Mouse (Mus musculus) embryonic fibroblast, embryonic 13.5 days (primary cell): ENCODE measurements around the gene Cxcl1.

Experiments
- CTCF ChIP-seq: IDR thresholded peaks from 2 replicates; pipeline ENCODE4 v1.5.1; 2011; ENCODE audit warnings: mild to moderate bottlenecking, control low read depth, low read length, moderate library complexity, borderline replicate concordance; ENCODE audit not compliant: insufficient read depth
- POLR2A ChIP-seq: IDR thresholded peaks from 2 replicates; pipeline ENCODE4 v1.6.1; 2011; ENCODE audit warnings: low read depth, mild to moderate bottlenecking, control low read depth, low read length, moderate library complexity

- TF ChIP-seq CTCF: no peak
- no peak for TF ChIP-seq POLR2A
Observed at GRCm38 (mm10) chr5:90843891-90844290, 47.1 kb upstream of the Cxcl1 start.
